Mouse (Mus musculus) adrenal gland, postnatal 0 days (tissue): ENCODE results near the gene Tac4. TPM values are rescaled to one million over a fixed set of nuclear protein-coding genes. Genes with fewer than 3 reads are reported as not detected.

ENCODE experiments used
- polyA plus RNA-seq: library from polyadenylated mRNA; unstranded; fragments of >200 nt; fragmentation: Nextera tagmentation; extraction: Ambion mirVana; gene quantifications from 2 replicates; pipeline ENCODE4 v1.2.1, GENCODE M21; 2015

Gene Tac4
- 0.16 TPM in 1 of 2 replicates, not detected in the other for polyA plus RNA-seq

DNA sequence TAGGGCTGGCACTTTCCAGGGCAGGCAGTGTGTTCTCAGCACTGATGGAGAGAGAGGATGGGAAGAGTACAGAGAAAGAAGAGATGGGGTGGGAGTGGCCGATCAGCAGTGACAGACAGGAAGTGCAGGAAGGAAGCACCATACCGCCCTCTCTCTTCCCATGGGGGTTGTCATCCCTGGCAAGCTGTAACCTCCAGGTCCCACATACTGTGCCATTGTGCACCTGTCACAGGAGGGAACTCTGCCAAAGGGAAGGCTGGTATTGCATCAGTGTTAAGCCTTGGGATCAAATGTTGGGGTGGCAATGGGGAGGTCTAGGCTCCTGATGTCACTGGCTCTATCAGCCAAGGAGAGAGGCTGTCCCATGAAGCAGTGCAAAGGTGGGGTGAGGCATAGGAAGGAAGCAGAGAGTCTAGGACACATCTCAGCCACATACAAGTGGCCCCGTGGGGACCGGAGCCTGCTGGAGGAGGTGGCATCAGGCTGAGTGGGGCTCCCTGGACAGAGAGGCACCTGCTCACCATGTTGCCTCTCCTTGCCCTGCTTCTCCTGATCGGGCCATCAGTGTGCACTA lies at the start of gene Tac4:
Tac4 (plus strand) TSS at position 352 of the 574 bp plus-strand sequence.

DNA sequence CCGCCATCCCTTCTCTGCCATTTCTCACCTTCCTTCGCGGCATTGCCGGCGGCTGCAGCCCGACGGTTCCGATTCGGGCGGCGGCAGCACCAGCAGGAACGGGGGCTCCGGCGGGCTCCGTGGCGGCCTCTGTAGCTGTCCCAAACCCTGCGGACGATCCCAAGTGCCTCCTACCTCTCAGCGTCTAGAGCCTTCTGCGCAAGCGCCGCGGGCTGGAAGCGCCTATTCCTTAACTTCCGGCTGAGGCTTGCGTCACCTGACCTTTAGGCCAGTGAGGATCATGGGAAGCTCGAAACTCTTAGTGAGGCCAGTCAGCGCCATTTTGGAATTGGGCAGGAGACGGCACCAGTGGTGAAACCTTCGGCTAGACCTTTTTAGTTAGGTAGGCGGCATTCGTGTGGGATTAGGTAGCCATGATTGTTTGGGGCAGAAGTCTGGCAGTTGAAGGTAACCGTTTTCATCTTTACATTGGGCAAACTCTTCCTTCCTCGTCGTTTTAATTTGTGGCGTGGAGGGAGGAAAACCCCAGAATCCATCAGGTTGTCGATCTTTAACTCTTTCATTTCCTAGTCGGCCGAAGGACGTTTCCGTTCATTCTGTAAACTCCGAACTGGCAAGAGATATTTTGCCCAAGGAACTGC lies 48.8 kb downstream of the Tac4 start, which contains the start of gene Kat7:
Kat7 (minus strand) TSS at position 240 of the 641 bp plus-strand sequence.

Other genes with a start within 250 kb of the Tac4 start
- gene Pdk2, start 220.2 kb upstream of the Tac4 start, polyA plus RNA-seq: 38.4 and 48.3 TPM in 2 replicates
- 12.8 and 14.5 TPM in 2 replicates for gene Itga3, start 184.7 kb upstream of the Tac4 start, polyA plus RNA-seq
- gene Dlx3, start 141.4 kb upstream of the Tac4 start, polyA plus RNA-seq: 0.04 TPM in 1 of 2 replicates, not detected in the other
- 0.44 and 0.66 TPM in 2 replicates for gene Dlx4, start 115.3 kb upstream of the Tac4 start, polyA plus RNA-seq
- 33.6 and 43.4 TPM in 2 replicates for gene Kat7, start 48.7 kb downstream of the Tac4 start, polyA plus RNA-seq
- 8.1 and 8.6 TPM in 2 replicates for gene Fam117a, start 75.5 kb downstream of the Tac4 start, polyA plus RNA-seq
- 73.1 and 96.0 TPM in 2 replicates for gene Slc35b1, start 123.2 kb downstream of the Tac4 start, polyA plus RNA-seq
- 125 and 178 TPM in 2 replicates for gene Spop, start 152.6 kb downstream of the Tac4 start, polyA plus RNA-seq